8 mouse cellular contexts compared by ENCODE assay signal in genomic region chr17:47922579-47922978, GRCm38 (mm10). TPM values are rescaled to one million over a fixed set of nuclear protein-coding genes. Genes with fewer than 3 reads are reported as not detected.
DNase-seq lines count a peak whose midpoint lies in the region; ATAC-seq and TF ChIP-seq lines count a peak whose summit lies in the region.

No protein-coding gene starts in this region.

- WGBS in spleen, adult 2 months: 3% methylated on average over 24 of the region's 24 CpGs
- under 1% methylated on average over 22 of the region's 24 CpGs for WGBS in limb, embryonic 14.5 days
- 1% methylated on average over 24 of the region's 24 CpGs for WGBS in stomach, embryonic 15.5 days

- DNase-seq in gastrocnemius, adult 2 months: no peak
- no peak for DNase-seq in gastrocnemius, adult 8-10 months (ENCODE audit: low spot score in 2 of 2)
- DNase-seq in spleen, adult 2 months (ENCODE audit: low read depth in 1 of 2, low spot score in 2 of 2): no peak
- no peak for DNase-seq in spleen, adult 18-20 months
- DNase-seq in limb, embryonic 14.5 days (ENCODE audit: low spot score): no peak
- no peak for DNase-seq in cerebellum, adult 11-12 months
- no peak for DNase-seq in kidney, adult 8-10 months

- no peak for TF ChIP-seq CTCF in gastrocnemius, adult 2 months (IDR thresholded peaks at IDR 0.05)
- no peak for TF ChIP-seq CTCF in spleen, adult 2 months (IDR thresholded peaks at IDR 0.05; ENCODE audit: extremely low read depth, insufficient read depth, insufficient read length, insufficient replicate concordance)

- H3K9me3 ChIP-seq in limb, embryonic 14.5 days (ENCODE audit: control insufficient read depth, low read length): no peaks in the 10 kb centered on the region
- no peaks in the 10 kb centered on the region for H3K9me3 ChIP-seq in stomach, embryonic 15.5 days

- ATAC-seq in limb, embryonic 14.5 days (ENCODE audit: low FRiP score, low read depth): no peak
- ATAC-seq in stomach, embryonic 15.5 days (ENCODE audit: insufficient read depth, low FRiP score, low read depth): no peak

- intact Hi-C loops in gastrocnemius, adult 2 months (cut with DNase I): loop anchor here (5.0 kb wide), 1 partner anchor 50 kb away; no protein-coding TSS in a partner anchor

- no peaks in the 10 kb centered on the region for H3K27me3 ChIP-seq in spleen, adult 2 months (ENCODE audit: control insufficient read depth, insufficient read depth, low read length)
- no peaks in the 10 kb centered on the region for H3K27me3 ChIP-seq in limb, embryonic 14.5 days (ENCODE audit: control insufficient read depth, insufficient read depth, low read length)
- H3K27me3 ChIP-seq in stomach, embryonic 15.5 days (replicated peaks): no peaks in the 10 kb centered on the region

- peak overlapping the region; percentile 88 for H3K4me2 ChIP-seq in limb, embryonic 14.5 days (replicated peaks; ENCODE audit: low read depth, low read length, severe bottlenecking)
- H3K4me2 ChIP-seq in stomach, embryonic 15.5 days: peak overlapping the region; percentile 74

- H3K9ac ChIP-seq in limb, embryonic 14.5 days (ENCODE audit: low read depth, low read length, severe bottlenecking): peak overlapping the region; percentile 96
- H3K9ac ChIP-seq in stomach, embryonic 15.5 days: peak overlapping the region; percentile 80

- H3K4me3 ChIP-seq in gastrocnemius, adult 2 months: peak overlapping the region; percentile 97
- peak overlapping the region; percentile 99 for H3K4me3 ChIP-seq in spleen, adult 2 months (ENCODE audit: extremely low read depth, insufficient read depth, insufficient read length)
- H3K4me3 ChIP-seq in limb, embryonic 14.5 days (replicated peaks; ENCODE audit: low read length): peak overlapping the region; percentile 98
- H3K4me3 ChIP-seq in stomach, embryonic 15.5 days (replicated peaks): peak overlapping the region; percentile 75

- peaks cover 18% of the 10 kb centered on the region for H3K4me1 ChIP-seq in spleen, adult 2 months (ENCODE audit: control insufficient read depth, insufficient read depth, insufficient read length)
- H3K4me1 ChIP-seq in limb, embryonic 14.5 days (ENCODE audit: control insufficient read depth, insufficient read depth, low read length): peaks cover 38% of the 10 kb centered on the region
- H3K4me1 ChIP-seq in stomach, embryonic 15.5 days: peaks cover 43% of the 10 kb centered on the region

- H3K36me3 ChIP-seq in spleen, adult 2 months (ENCODE audit: control insufficient read depth, insufficient read depth, low read length): peaks cover 1% of the 10 kb centered on the region; the same call in 1 of the 2 replicates
- H3K36me3 ChIP-seq in limb, embryonic 14.5 days (ENCODE audit: control insufficient read depth, insufficient read depth, low read length): peaks cover 15% of the 10 kb centered on the region
- H3K36me3 ChIP-seq in stomach, embryonic 15.5 days: no peaks in the 10 kb centered on the region

- no peak for TF ChIP-seq POLR2A in spleen, adult 2 months (IDR thresholded peaks at IDR 0.05; ENCODE audit: low read depth, low read length)
- no peak for TF ChIP-seq POLR2A in limb, embryonic 14.5 days (IDR thresholded peaks at IDR 0.05; ENCODE audit: borderline replicate concordance, extremely low read depth, insufficient read depth, insufficient read length)

- H3K27ac ChIP-seq in gastrocnemius, adult 2 months: no peak overlapping the region
- no peak overlapping the region for H3K27ac ChIP-seq in spleen, adult 2 months (ENCODE audit: insufficient read depth, low read length)
- H3K27ac ChIP-seq in limb, embryonic 14.5 days (replicated peaks; ENCODE audit: low read depth, low read length): no peak overlapping the region
- H3K27ac ChIP-seq in stomach, embryonic 15.5 days: no peak overlapping the region; the same call in 1 of the 2 replicates

RNA-seq across cellular contexts. Expression of gene Foxp4, which starts 1.9 kb away (rescaled TPM):
- total RNA-seq in gastrocnemius, adult 2 months (2021): 1 to 10 TPM; 7.3 to 7.9 TPM
- 1 to 10 TPM; 5.9 to 7.8 (median 6.6) TPM for total RNA-seq in gastrocnemius, adult 8-10 months (2022)
- 62.0 and 97.7 TPM in 2 replicates for polyA plus RNA-seq in spleen, adult 2 months (2012; rRNA removed)
- 104 and 165 TPM in 2 replicates for polyA plus RNA-seq in limb, embryonic 14.5 days (2012; rRNA removed)
- polyA plus RNA-seq in limb, embryonic 14.5 days (2014; fragmentation: Nextera tagmentation; extraction: Ambion mirVana): 38.6 and 46.0 TPM in 2 replicates
- 25.0 and 30.9 TPM in 2 replicates for polyA plus RNA-seq in stomach, embryonic 15.5 days (2015; fragmentation: Nextera tagmentation; extraction: Ambion mirVana)
